Comparison of ENCODE assay signal across 8 mouse cellular contexts in genomic region chr13:58637360-58638002, GRCm38 (mm10). TPM values are rescaled to one million over a fixed set of nuclear protein-coding genes. Genes with fewer than 3 reads are reported as not detected.
A peak's percentile ranks its signal among the peaks of the same experiment; 100 is the strongest.
DNase-seq lines count a peak whose midpoint lies in the region; ATAC-seq lines count a peak whose summit lies in the region.

No protein-coding gene starts in this region.

- no peak for ATAC-seq in hindbrain, embryonic 11.5 days (ENCODE audit: low FRiP score)
- ATAC-seq in hindbrain, embryonic 13.5 days (ENCODE audit: low FRiP score): no peak

- DNase-seq in hindbrain, embryonic 11.5 days (ENCODE audit: low spot score): peak; percentile 86
- DNase-seq in adrenal gland, adult 2 months: peak; percentile 52
- peak; percentile 87 for DNase-seq in embryo, embryonic 10 days (ENCODE audit: low spot score)
- peak; percentile 65 for DNase-seq in heart, postnatal 4 days
- DNase-seq in left cerebral cortex, adult 8-10 months (ENCODE audit: low spot score in 2 of 2): peak; percentile 33 to 34
- DNase-seq in naive thymus-derived CD4-positive, alpha-beta T cell, adult 2 months (ENCODE audit: low read depth): peak; percentile 45
- DNase-seq in thymus, postnatal 4 days: peak; percentile 54

- WGBS in hindbrain, embryonic 11.5 days: 18% methylated on average over 13 of the region's 13 CpGs
- WGBS in hindbrain, embryonic 13.5 days: 17% methylated on average over 13 of the region's 13 CpGs

- H3K9me3 ChIP-seq in hindbrain, embryonic 11.5 days (ENCODE audit: control insufficient read depth, low read length): no peaks in the 10 kb centered on the region
- H3K9me3 ChIP-seq in hindbrain, embryonic 13.5 days: no peaks in the 10 kb centered on the region

- peaks cover 2% of the 10 kb centered on the region; the same call in 1 of the 2 replicates for H3K27me3 ChIP-seq in hindbrain, embryonic 11.5 days (ENCODE audit: control insufficient read depth, insufficient read depth, low read length)
- peaks cover 23% of the 10 kb centered on the region for H3K27me3 ChIP-seq in hindbrain, embryonic 13.5 days

- no peak overlapping the region for H3K4me2 ChIP-seq in hindbrain, embryonic 11.5 days (replicated peaks; ENCODE audit: low read depth, low read length)
- no peak overlapping the region for H3K4me2 ChIP-seq in hindbrain, embryonic 13.5 days

- H3K9ac ChIP-seq in hindbrain, embryonic 11.5 days (ENCODE audit: low read depth, low read length): no peak overlapping the region
- H3K9ac ChIP-seq in hindbrain, embryonic 13.5 days: no peak overlapping the region

- no peak overlapping the region for H3K27ac ChIP-seq in hindbrain, embryonic 11.5 days (ENCODE audit: low read depth, low read length)
- H3K27ac ChIP-seq in hindbrain, embryonic 13.5 days: no peak overlapping the region; the same call in 1 of the 2 replicates

- no peak overlapping the region for H3K4me3 ChIP-seq in hindbrain, embryonic 11.5 days (ENCODE audit: low read depth, low read length)
- no peak overlapping the region for H3K4me3 ChIP-seq in hindbrain, embryonic 13.5 days

- no peaks in the 10 kb centered on the region; the same call in 1 of the 2 replicates for H3K4me1 ChIP-seq in hindbrain, embryonic 11.5 days (replicated peaks; ENCODE audit: control insufficient read depth, insufficient read depth, low read length)
- peaks cover 2% of the 10 kb centered on the region; the same call in 1 of the 2 replicates for H3K4me1 ChIP-seq in hindbrain, embryonic 13.5 days (replicated peaks)

- no peaks in the 10 kb centered on the region for H3K36me3 ChIP-seq in hindbrain, embryonic 11.5 days (ENCODE audit: control insufficient read depth, insufficient read depth, low read length)
- no peaks in the 10 kb centered on the region for H3K36me3 ChIP-seq in hindbrain, embryonic 13.5 days

RNA-seq across cellular contexts. Expression of gene Slc28a3, which starts 26.8 kb away (rescaled TPM):
- 0.08 TPM in 1 of 2 replicates, not detected in the other for polyA plus RNA-seq in hindbrain, embryonic 11.5 days (2014; fragmentation: Nextera tagmentation; extraction: Ambion mirVana)
- polyA plus RNA-seq in hindbrain, embryonic 13.5 days (2015; fragmentation: Nextera tagmentation; extraction: Ambion mirVana): 0.05 TPM in 1 of 2 replicates, not detected in the other
- total RNA-seq in adrenal gland, adult 2 months (2021): not detected
- polyA plus RNA-seq in adrenal gland, adult 2 months (2012; rRNA removed): 0.02 TPM in 1 of 2 replicates, not detected in the other
- not detected for total RNA-seq in heart, postnatal 4 days (2021)
- under 1 TPM in 2 of 4 experiments, not detected in 2; 0.09 to 0.26 TPM for total RNA-seq in left cerebral cortex, adult 8-10 months (2022)

Comparison
In these comparisons a context has a peak if more than half of its experiments do, and no peak if none do; other contexts are left out.
1. DNase-seq: peak in every context shown above with its lines; median percentile 87 in embryo, embryonic 10 days; 86 in hindbrain, embryonic 11.5 days; 65 in heart, postnatal 4 days; 54 in thymus, postnatal 4 days; 52 in adrenal gland, adult 2 months; 45 in naive thymus-derived CD4-positive, alpha-beta T cell, adult 2 months; 34 in left cerebral cortex, adult 8-10 months.